Mouse (Mus musculus) skeletal muscle tissue, adult 2 months (tissue): ENCODE measurements at regions not wholly inside any gene's neighbourhood (a gene's known extent, or its start where the extent isn't known, plus 50 kb on each side); places are given as distances from the start of the nearest gene placed in this dataset.
"Not testable (repeated sequence)": the region's sequence is repeated elsewhere in the genome, so short reads cannot be mapped to it uniquely, and the experiment has no call there.

Source experiments
- DNase-seq: peaks from one replicate; pipeline ENCODE4 v3.0.0-alpha.2; 2012; ENCODE audit warnings: low read depth, low spot score

- no peak for DNase-seq
Measured at GRCm38 (mm10) chr14:46596696-46597359, 163.5 kb upstream of the Cdkn3 start.

DNA sequence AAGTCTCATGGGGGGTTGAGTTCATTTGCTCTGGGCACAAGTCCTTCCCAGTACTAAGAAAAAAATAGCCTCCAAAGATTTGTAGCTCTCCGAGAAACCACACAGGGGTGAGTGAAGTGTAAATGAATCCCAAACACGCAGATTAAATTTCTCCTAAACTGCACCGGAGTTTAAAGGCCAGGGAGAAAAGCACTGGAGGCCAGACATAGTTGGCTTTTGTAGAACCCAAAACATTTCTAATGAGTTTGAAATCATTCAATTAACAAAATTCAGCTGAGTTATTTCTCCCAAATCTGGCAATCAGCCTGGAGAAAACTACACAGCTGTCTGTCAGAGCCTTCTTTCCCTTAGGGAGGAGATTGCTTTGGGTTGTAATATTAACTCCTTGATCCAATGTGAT is 166.2 kb upstream of the Cdkn3 start:
- DNase-seq, result peak; percentile 40

- DNase-seq, result no peak
Measured at GRCm38 (mm10) chr14:46591753-46592359, 168.5 kb upstream of the Cdkn3 start.

- DNase-seq, result no peak
Measured at GRCm38 (mm10) chr14:46591211-46591610, 169.1 kb upstream of the Cdkn3 start.

GRCm38 (mm10) chr14:46586093-46586492 is 174.2 kb upstream of the Cdkn3 start:
- DNase-seq, result no peak

GRCm38 (mm10) chr14:46578051-46579000 is 182.0 kb upstream of the Cdkn3 start:
- DNase-seq, result no peak

DNA sequence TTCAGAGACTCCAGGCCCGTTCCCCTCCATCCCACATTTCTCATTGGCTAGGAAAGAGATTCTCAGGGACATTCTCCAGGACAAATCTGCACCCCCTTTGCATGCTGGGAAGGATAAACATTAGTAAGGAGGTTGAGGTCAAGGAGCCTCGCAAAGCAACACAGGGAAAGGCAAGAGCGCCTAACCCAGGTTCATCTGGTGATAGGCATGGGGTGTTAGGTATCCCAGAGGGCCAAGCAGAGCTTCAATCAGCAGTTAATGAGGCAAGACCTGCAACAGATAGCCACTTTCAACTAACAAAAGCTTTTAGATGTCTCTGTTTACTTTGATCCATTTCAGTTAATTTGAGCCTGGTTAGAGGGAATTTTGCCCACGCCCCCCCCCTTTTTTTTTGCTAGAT is 184.5 kb upstream of the Cdkn3 start:
- no peak for DNase-seq

DNA sequence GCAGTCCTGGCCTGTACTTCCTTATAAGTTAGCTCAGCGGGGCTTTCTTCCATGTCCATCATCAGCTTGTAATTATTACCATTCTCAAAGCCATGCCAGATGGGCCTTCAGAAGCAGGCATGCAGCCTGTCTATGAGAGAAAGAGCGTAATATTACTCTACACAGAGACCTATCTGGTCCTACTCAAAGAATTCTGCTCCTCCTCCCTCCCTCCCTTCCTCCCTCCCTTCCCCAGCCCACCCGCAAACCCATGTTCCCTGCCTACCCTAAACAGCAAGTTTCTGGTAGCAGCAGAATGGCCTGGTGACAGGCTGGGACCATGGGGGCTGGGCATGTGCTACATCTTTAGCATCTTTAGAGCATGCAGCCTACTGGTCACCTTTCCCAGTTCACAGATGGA is 184.9 kb upstream of the Cdkn3 start:
- DNase-seq, result no peak

DNA sequence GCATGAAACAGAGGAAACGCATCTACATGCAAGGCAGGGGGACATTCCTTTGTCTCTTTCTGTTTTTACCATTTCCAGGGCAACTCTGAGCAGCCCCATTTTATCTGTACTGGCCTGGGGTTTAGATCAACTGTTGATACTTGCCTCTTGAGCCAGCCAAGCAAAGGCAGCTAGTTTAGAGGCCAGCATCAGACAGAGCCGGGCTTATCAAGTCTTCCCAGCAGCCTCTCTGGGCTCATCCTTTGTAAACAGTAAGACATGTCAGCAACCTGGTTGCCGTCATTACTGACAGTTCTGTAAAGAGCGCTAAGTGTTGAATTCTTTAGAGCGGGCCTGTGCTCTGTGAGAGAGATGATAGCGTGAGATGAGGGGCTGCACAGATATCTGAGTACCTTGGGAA is 182.9 kb upstream of the Bmp4 start:
- DNase-seq, result no peak

- DNase-seq, result not testable (repeated sequence)
Measured at GRCm38 (mm10) chr14:46572972-46573371, 182.5 kb upstream of the Bmp4 start.

DNA sequence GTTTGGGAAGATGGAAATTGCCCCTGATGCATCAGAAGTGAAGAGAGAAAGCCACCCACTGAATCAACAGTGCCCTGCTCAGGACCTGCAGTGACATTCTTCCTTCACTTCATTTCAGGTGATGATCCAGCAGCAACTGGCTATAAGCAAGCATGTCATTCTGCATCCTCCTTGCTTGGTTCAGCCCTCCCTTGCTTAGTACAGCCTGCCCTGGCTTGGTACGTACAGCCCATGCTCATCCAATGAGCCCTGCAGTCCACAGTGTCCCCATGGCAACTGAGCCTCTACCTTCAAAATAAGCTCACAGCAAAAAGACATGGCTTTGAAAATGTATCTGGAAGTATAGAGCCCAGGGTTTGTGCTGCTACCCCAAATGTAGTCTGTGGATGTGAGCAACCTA is 181.4 kb upstream of the Bmp4 start:
- no peak for DNase-seq

- DNase-seq, result no peak
Measured at GRCm38 (mm10) chr14:46569273-46569672, 178.8 kb upstream of the Bmp4 start.

DNA sequence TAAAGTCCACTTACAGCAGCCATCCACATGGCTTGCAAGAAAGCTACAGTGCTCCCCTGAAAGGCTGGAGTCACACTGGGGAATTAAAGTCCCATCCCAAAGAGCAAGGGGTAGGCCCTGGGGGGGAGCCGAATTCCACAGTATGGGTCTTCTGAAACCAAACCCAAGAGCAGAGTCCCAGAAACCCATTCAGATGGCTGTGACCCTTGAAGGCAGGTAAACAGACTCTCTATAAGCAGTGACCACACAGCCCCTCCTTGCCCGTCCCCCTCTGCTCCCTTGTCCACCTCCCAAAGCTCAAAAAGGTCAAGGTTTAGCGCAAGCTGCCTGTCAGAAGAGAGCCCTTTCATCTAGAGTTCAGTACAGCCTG is 176.9 kb upstream of the Bmp4 start:
- DNase-seq, result no peak

DNA sequence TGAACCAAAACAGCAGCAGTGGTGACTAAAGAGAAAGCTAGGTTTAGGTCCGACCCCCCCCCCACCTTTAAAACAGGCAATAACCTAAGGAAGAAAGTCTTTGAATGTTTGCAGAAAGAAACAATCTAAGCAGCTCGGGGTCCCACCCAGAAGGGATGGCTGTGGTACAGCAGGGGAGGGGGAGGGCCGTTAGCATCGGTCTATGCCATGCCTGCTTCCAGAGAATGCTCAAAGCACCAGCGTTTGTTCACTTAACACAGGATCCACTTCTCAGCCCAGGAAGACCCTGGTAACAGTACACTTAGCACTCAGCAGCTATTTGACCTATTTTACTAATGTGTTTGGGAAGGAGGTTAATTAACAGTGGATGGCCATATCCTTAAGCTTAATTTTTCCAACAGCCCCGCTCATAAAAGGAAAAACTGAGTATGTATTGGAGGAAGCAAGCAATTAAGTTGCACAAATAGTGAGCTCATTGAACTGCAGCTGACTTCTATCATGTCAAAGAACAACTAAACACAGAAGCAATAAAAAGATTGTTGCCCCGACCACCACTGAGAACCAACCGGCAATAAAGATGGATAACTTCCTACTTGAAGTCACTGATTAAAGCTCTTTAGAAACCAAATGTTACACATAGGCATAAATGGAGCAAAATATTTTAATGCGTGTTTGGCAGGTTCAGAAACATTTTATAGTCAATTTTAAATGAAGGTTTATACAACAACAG is 176.4 kb upstream of the Bmp4 start:
- no peak for DNase-seq

- peak; percentile 56 for DNase-seq
Measured at GRCm38 (mm10) chr14:46564998-46565397, 174.5 kb upstream of the Bmp4 start.

- DNase-seq, result no peak
Measured at GRCm38 (mm10) chr14:46562016-46562415, 171.5 kb upstream of the Bmp4 start.

DNA sequence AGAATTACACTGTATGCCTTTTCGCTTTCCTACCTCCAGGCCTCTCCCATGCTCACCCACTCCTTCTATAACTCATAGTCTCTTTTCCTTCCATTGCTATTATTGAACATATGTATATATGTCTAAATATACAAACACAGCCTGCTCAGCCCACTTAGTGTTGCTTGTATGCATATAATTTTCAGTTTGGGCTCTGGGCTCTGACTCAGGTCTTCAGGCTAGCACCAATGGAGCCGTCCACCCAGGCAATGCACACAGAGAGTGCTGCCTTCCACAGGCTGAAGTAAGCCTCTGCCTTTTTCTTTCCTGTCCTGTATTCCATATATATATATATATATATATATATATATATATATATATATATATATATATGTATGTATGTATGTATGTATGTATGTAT is 162.8 kb upstream of the Bmp4 start:
- no peak for DNase-seq

DNA sequence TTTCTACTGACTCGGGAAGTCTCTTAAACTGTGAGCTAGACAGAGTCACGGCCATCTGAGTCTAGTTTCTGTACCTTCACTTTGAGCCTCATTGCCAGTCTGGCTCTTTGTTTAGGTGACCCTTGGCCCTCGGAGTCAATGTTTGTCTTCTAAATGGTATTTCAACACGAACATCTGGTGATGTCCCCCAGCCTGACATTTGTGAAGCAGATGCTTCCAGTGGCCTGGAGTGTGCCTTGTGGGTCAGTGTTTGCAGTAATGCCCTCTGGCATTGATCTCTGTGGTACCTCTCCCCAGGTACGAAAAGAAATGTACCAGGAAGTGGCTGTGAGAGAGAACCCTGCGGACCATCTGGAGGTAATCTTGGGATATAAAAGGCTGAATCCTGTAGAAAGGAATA is 155.7 kb upstream of the Bmp4 start:
- no peak for DNase-seq

DNA sequence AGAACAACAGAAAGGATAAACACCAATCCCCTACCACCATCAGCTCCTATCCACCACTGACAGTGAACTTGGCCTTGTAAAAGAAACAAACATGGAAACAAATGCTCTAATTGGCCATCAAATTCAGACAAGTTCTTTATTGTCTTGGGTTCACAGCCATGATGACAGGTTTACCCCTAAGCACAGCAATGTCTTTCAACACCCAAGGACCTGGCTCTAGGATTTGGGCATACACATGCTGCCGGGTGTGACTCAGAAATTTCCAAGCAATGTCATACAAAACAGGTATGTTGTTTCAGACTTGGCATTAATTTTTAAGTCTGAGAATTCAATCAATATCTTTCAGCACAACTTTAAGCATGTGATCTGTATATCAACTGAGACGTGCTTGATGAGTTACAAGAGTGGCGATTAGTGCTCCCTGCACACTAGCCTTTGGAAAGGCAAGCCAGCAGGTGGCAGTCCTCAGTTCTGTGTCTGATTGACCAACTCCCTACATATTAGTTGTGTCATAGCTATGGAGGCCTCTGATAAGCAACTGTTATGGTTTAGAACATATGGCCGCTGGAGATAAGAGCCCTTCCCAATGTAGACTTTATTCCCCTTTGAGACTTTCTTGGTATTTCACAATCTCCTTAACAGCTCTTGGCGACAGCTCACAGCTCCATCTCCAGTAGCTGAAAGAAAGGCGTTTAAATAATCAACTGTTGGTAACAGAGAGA is 149.2 kb upstream of the Bmp4 start:
- DNase-seq, result no peak

DNA sequence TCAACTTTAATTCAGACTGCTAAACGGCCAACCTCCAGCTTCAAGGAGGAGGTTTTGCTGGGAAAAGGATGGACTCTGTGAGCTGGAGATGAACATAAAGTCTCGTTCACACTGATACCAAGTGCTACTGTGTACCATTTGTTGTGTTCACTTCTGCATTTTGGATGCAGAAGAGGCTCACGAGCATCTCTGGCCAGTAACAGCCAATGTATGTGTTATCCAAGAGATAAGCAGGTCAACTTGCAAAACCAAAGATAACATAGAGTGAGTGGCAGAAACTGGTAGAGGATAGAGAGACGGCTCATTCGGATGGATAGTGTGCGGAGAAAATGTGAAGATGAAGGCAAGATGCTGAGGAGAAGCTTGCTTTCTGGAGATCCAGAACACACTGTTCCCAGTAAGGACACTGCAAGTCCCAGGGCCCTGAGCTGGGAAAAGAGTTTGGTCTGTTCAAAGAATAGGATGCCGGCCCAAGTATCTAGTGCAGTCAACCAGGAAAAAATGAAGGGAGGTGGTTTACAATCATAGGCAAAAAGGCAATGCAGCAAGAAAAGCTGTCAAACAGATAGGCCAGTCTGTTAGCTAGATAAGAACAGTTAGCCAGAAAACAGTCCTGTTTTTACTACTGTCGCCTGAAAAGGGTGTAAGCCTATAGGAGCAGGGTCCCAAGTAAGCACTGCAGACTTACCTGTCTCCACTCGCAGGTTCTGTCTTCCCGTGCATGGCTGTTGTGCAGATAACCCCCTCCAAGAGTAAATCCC is 145.7 kb upstream of the Bmp4 start:
- no peak for DNase-seq

DNA sequence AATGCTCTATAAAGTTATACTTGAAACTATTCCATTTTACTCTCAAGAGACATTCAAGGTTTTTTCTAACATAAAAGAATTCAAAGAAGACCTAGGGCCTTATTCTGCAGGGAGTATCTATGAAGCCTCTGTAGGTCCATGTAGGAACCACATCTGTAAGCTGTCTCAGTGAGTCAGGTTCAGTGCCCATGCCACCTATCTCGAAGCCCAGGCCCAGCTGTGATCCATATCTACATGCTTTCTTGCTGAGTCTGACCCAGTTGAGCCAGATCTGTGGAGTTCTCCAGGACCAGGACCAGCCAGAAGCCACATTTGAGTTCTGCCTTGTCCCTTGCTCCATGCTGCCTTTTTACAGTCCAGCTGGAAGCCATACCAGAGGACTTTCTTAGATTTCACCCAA is 142.2 kb upstream of the Bmp4 start:
- no peak for DNase-seq
